Mouse (Mus musculus): Measurements from ENCODE around the gene Zfp87.

GRCm38 (mm10) chr13:67469274-67469673, 56.7 kb downstream of the Zfp87 start:
- TF ChIP-seq CTCF (IDR thresholded peaks at IDR 0.05; ENCODE audit: low read depth) (no peak), EP300 (optimal IDR thresholded peaks at IDR 0.05) (no peak)
